Mouse (Mus musculus) embryonic stem cell, embryonic (primary cell): ENCODE measurements around the gene Ptpn1.

Experiments
- CTCF ChIA-PET, 4 experiments: fragments of 300-600 bp in 2 of 4; fragments of 350-600 bp in 2 of 4; sonication (Branson Sonifier 250); formaldehyde crosslinking; loops; one replicate each; lab custom pipeline; 2022; ENCODE audit warnings: inconsistent platforms in 2 of 4; lab: Charles Lee
- POLR2A ChIA-PET, 4 experiments: fragments of 300-600 bp in 2 of 4; fragments of 350-600 bp in 2 of 4; sonication (Branson Sonifier 250); formaldehyde crosslinking; loops; one replicate each; lab custom pipeline; 2022; ENCODE audit warnings: antibody characterized with exemption in 4 of 4, inconsistent platforms in 1 of 4; lab: Charles Lee

The Ptpn1 gene

GRCm38 (mm10) chr2:168002188-168002587 is 70.3 kb downstream of the Ptpn1 start:
- ChIA-PET CTCF (interaction anchor here (0.6 to 2.6 kb wide), 16 partner anchors 8 to 689 kb away, joined by 3 to 11 read pairs (median 5); partner anchors contain the start of gene Ripor3 (in 2 of the 4)), POLR2A (interaction anchor here in 2 of 4 experiments (1.2 to 1.3 kb wide), 2 partner anchors 49 to 77 kb away, joined by 3 to 4 read pairs; no protein-coding TSS in a partner anchor)

DNA sequence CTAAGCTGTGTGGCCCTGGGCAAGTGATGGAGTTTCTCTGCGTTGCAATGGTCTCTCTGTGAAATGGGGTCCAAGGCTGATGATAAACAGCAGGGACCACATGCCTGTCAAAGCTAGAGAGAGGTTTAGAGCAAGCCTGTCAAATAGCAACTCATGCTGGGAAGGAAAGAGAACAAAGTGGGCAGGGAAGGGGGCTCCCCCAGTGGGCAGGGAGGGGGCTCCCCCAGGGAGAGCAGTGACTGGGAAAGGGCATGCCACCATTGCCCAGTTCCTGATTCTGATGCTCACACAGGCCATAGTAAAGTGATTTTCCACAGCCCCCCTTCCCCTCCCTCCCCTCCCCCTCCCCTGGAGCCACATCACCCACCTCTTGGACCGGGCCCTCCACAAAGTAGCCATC is 71.0 kb downstream of the Ptpn1 start:
- ChIA-PET POLR2A (interaction anchor here in 3 of 4 experiments (0.6 to 1.3 kb wide), 4 partner anchors 48 to 762 kb away, joined by 3 to 4 read pairs (median 4); no protein-coding TSS in a partner anchor), CTCF (interaction anchor here in 3 of 4 experiments (0.5 to 2.5 kb wide), 11 partner anchors 8 to 322 kb away, joined by 3 to 8 read pairs (median 4); partner anchors contain the start of gene Ripor3 (in 1 of the 3))

- ChIA-PET POLR2A (interaction anchor here in 2 of 4 experiments (0.6 kb wide), 2 partner anchors 85 to 761 kb away, joined by 3 to 4 read pairs; no protein-coding TSS in a partner anchor), CTCF (interaction anchor here in 2 of 4 experiments (0.6 to 2.5 kb wide), 5 partner anchors 9 to 98 kb away, joined by 3 to 8 read pairs (median 3); no protein-coding TSS in a partner anchor)
Measured at GRCm38 (mm10) chr2:168003431-168003830, 71.6 kb downstream of the Ptpn1 start.

GRCm38 (mm10) chr2:168004369-168004768 is 72.5 kb downstream of the Ptpn1 start:
- ChIA-PET POLR2A (interaction anchor here in 1 of 4 experiments (1.7 kb wide), 1 partner anchor 21 kb away, joined by 3 read pairs; no protein-coding TSS in a partner anchor), CTCF (interaction anchor here in 3 of 4 experiments (0.6 to 1.3 kb wide), 4 partner anchors 11 to 99 kb away, joined by 3 to 4 read pairs (median 4); partner anchors contain the start of gene Ptpn1 (in 1 of the 3))

- ChIA-PET POLR2A (interaction anchor here in 2 of 4 experiments (0.6 to 1.7 kb wide), 2 partner anchors 20 to 834 kb away, joined by 3 to 11 read pairs; no protein-coding TSS in a partner anchor), CTCF (interaction anchor here (0.6 to 1.9 kb wide), 10 partner anchors 8 to 320 kb away, joined by 3 to 14 read pairs (median 4); partner anchors contain the start of gene Ptpn1 (in 1 of the 4))
Measured at GRCm38 (mm10) chr2:168005005-168005404, 73.1 kb downstream of the Ptpn1 start.

- ChIA-PET POLR2A (interaction anchor here in 2 of 4 experiments (0.6 to 1.7 kb wide), 2 partner anchors 19 to 834 kb away, joined by 3 to 11 read pairs; no protein-coding TSS in a partner anchor), CTCF (interaction anchor here (0.5 to 1.9 kb wide), 12 partner anchors 8 to 330 kb away, joined by 3 to 23 read pairs (median 4); no protein-coding TSS in a partner anchor)
Measured at GRCm38 (mm10) chr2:168005616-168006015, 73.8 kb downstream of the Ptpn1 start.

- CTCF ChIA-PET, result interaction anchor here in 2 of 4 experiments (1.5 to 1.9 kb wide), 4 partner anchors 9 to 111 kb away, joined by 5 to 6 read pairs (median 5); no protein-coding TSS in a partner anchor
- POLR2A ChIA-PET, result interaction anchor here in 1 of 4 experiments (1.6 kb wide), 1 partner anchor 81 kb away, joined by 3 read pairs; no protein-coding TSS in a partner anchor
Measured at GRCm38 (mm10) chr2:168006489-168006888, 74.6 kb downstream of the Ptpn1 start.

DNA sequence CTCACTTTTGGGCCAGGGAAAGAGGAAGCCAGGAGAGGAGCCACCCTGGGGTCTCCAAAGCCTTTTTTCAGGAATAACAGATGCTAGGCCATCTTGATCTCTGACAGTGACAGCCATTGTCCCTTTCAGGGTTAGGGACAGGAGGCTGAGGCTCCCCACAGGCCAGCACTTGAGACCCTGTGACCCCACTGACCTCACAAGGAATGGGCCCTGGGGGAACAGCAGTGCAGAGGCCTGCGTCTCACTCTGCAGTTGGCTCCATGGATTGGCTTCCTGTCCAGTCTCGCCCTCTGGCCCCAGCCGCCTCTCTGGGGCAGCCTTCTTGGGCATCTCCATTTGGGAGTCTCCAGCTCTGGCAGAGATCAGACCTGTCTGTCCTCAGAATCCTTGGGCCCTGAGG is 76.3 kb downstream of the Ptpn1 start:
- ChIA-PET CTCF (interaction anchor here in 2 of 4 experiments (0.6 to 1.5 kb wide), 8 partner anchors 9 to 684 kb away, joined by 3 to 5 read pairs (median 4); no protein-coding TSS in a partner anchor), POLR2A (interaction anchor here in 2 of 4 experiments (1.1 to 1.2 kb wide), 2 partner anchors 15 kb away, joined by 3 read pairs; no protein-coding TSS in a partner anchor)

DNA sequence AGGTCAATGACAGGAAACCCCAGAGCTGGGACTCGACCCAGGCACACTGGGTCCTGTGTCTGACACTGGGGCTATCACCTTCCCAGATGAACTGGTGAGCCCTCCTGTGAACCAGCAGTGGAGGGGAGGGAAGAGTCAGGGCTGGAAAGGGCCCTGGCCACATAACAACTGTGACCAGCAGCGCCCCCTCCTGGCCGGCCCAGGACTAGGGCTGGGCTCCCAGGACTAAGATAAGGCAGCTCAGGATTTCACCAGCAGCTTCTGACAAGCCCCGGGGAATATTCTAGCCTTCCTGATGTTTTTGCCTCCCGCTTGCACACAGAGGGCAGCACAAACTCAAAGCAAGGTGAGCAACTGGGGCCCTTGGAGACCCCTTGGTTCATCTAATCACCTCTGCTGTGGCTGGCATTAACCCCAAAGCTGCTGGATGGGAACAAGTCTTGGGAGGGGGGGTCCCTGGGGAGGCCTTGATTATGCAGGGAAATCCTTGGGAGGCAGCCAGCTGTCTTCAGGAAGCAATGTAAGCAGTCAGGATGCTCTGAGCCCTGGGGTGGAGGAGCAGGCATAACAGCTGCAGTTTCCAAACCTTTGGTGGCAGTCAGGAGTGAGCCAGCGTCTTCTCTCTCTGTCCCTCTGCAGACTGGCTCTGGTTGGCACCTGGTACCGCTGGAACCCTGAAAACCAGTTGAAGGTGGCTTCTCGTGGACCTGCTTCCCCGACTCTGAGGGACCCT is 78.2 kb downstream of the Ptpn1 start, which contains the start of gene Ripor3:
Ripor3 (minus strand) TSS at position 683 of the 733 bp plus-strand sequence.
- CTCF ChIA-PET, result interaction anchor here (0.5 to 3.1 kb wide), 62 partner anchors 8 to 966 kb away, joined by 3 to 27 read pairs (median 4); partner anchors contain the start of genes Pard6b (in 2 of the 4) and Cebpb (in 1 of the 4)
- POLR2A ChIA-PET, result interaction anchor here in 2 of 4 experiments (0.6 to 1.3 kb wide), 3 partner anchors 21 to 812 kb away, joined by 3 to 4 read pairs (median 3); no protein-coding TSS in a partner anchor

DNA sequence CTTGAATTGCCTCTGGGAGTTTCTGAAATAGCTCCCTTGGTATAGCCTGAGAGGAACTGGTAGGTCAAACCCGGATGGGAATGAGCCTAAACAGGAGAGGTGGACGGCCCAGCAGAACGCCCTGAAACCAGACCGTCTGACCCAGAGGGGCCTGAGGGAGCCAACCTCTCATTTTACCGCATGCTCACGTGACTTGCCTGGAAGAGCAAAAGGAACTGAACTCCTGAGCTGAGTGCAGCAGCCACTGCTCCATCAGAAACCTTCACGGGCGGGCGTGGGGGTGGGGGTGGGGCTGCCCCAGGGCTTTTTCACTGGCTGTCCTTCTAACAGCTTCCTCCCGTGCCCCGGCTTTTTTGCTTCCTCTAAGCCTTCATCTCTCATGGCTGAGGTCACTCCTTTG is 79.0 kb downstream of the Ptpn1 start:
- ChIA-PET POLR2A (interaction anchor here in 1 of 4 experiments (0.5 kb wide), 1 partner anchor 34 kb away, joined by 3 read pairs; no protein-coding TSS in a partner anchor), CTCF (interaction anchor here (0.5 to 3.1 kb wide), 19 partner anchors 9 to 447 kb away, joined by 3 to 27 read pairs (median 7); no protein-coding TSS in a partner anchor)

GRCm38 (mm10) chr2:168016951-168017391 is 85.1 kb downstream of the Ptpn1 start:
- ChIA-PET POLR2A (no interaction called here), CTCF (interaction anchor here (0.8 to 2.7 kb wide), 6 partner anchors 9 to 485 kb away, joined by 3 to 15 read pairs (median 4); no protein-coding TSS in a partner anchor)

DNA sequence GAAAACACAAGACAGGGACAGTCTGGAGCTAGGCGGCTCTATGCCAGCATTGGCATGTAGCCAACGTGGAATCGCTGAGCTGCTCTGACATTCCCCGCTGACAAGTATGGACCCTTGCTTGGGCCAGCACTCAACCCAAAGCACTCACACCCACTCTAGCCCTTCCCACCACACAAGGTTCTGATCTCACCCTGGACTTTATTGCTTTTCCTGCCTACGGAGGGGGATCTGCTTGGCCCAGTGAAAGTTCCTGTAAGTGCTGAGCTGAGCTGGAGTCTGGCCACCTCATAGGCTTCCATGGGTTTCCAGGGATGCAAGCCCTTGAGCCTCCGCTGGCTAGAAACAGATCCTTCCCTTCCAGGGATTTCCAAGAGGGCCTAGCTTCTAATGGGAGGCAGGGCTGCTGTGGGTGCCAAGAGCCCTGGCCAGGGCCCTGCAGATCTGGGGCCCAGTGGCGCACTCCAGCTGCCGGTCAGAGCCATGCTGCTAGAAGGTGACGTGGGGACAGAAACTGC is 87.4 kb downstream of the Ptpn1 start:
- ChIA-PET CTCF (interaction anchor here (0.6 to 2.7 kb wide), 13 partner anchors 8 to 325 kb away, joined by 3 to 15 read pairs (median 4); partner anchors contain the start of gene Ripor3 (in 2 of the 4)), POLR2A (interaction anchor here in 2 of 4 experiments (0.6 to 1.3 kb wide), 4 partner anchors 29 to 661 kb away, joined by 3 to 5 read pairs (median 4); no protein-coding TSS in a partner anchor)

DNA sequence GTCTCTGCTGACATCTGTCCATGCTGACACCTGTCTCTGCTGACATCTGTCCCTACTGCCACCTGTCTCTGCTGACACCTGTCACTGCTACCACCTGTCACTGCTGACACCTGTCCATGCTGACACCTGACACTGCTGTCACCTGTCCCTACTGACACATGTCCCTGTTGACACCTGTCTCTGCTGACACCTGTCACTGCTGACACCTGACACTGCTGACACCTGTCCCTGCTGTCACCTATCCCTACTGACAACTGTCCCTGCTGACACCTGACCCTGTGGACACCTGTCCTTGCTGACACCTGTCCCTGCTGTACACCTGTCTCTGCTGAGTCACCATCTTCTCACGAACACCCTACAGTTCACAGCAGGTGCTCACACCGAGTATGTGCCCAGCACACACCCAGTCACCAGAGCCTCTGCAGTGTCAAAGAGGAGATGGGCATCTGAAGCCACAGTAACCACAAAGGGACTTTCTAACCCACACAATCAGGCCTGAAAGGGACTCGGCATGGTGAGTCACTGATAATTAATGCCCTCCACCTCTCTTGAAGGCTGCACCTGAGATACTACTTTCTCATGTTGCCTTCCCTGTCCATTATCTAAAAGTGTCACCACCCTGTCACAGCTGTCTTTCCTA is 92.0 kb downstream of the Ptpn1 start:
- POLR2A ChIA-PET, result no interaction called here

DNA sequence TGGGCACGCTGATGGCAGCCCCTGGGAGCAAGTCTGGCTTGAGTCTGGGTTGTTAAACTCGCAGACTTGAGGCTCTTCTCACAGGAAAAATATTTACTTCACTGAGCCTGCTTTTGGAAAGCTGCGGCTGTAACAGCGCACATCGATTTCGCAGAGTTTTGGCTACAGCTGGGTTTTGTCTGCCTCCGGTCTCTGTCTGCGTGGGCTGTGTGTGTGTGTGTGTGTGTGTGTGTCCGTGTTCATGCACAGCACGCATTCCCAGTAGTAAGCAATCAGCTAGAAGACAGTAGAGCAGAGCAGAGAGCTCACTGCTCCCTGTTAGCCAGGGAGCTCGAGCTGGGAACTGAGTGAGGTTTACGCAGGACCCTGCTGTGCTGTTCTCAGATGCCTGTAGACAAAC is 93.3 kb downstream of the Ptpn1 start:
- POLR2A ChIA-PET, result interaction anchor here in 3 of 4 experiments (0.5 to 1.5 kb wide), 4 partner anchors 9 to 770 kb away, joined by 3 read pairs; no protein-coding TSS in a partner anchor
- CTCF ChIA-PET, result interaction anchor here (0.6 to 4.4 kb wide), 34 partner anchors 9 to 654 kb away, joined by 3 to 27 read pairs (median 4); partner anchors contain the start of gene Ripor3 (in 3 of the 4)

More for the DNA sequence above, 92.0 kb downstream of the Ptpn1 start:
- CTCF ChIA-PET, result no interaction called here

- CTCF ChIA-PET, result interaction anchor here (0.6 to 4.4 kb wide), 33 partner anchors 8 to 654 kb away, joined by 3 to 27 read pairs (median 4); partner anchors contain the start of gene Ripor3 (in 3 of the 4)
- POLR2A ChIA-PET, result interaction anchor here in 2 of 4 experiments (0.5 to 1.5 kb wide), 3 partner anchors 21 to 771 kb away, joined by 3 read pairs; no protein-coding TSS in a partner anchor
Measured at GRCm38 (mm10) chr2:168025882-168026281, 94.0 kb downstream of the Ptpn1 start.

DNA sequence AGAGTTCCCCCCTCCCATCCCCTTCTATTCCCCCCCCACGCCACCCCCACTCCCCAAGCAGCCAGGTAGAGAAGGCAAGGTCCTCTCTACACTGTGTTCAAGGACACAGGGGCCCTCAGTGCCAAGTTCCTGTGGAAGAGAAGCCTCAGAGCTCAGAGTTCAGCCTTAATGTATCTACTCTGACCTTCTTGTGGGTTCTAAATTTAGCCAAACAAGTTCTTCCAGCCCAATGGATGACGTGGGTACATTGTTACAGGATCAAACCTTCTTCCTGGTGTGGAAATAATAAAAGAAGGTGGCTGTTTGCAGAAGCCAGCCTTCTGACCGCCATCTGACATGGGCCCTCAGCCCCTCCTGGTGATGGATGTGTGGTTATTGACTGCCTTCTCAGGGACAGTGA is 94.6 kb downstream of the Ptpn1 start:
- POLR2A ChIA-PET, result interaction anchor here in 1 of 4 experiments (1.1 kb wide), 1 partner anchor 24 kb away, joined by 3 read pairs; no protein-coding TSS in a partner anchor

More for the DNA sequence above, 94.6 kb downstream of the Ptpn1 start:
- CTCF ChIA-PET, result interaction anchor here (0.7 to 4.4 kb wide), 13 partner anchors 9 to 1050 kb away, joined by 3 to 27 read pairs (median 5); partner anchors contain the start of gene Ripor3 (in 2 of the 4)
